Mouse (Mus musculus): Measurements from ENCODE around the gene Dact3. TPM values are rescaled to one million over a fixed set of nuclear protein-coding genes. Genes with fewer than 3 reads are reported as not detected.

Gene Dact3
- total RNA-seq, 2 experiments from 2014 or later: 3.1 to 3.8 TPM

DNA sequence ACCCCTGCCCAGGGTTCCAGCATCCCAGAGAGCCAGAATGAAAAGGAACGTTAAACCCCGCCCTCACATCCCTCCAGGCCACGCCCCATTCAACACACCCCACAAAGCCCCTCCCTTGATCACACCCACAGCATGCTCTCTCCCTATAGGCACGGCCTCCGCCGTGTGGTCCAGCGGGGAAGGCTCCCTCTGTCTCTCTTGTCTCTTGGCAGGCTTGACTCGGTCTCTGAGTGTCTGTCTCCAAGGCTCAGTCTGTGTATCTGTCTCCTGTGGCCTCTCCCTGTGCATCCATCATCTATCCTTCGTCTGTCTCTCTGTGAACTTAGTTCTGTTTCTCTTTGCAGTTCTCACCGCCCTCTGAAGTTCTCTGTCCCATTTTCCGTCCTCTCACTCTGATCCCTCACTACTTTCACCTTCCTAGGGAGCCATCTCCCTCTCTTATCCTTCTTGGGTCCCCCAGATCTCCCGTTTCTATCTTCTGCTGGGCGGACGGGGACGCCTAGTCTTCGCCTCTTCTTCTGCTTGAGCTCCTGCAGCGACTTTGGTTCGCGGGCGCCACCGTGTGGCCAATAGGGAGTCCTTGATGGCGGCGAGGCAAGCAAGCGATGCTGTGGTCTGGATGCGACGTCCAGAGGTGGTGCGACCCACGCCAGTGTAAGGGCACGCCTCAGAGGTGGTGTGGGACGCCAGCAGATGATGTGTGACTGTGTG, 16.7 kb downstream of the Dact3 start, which contains the start of gene Gng8:
Gene Gng8 (plus strand): TSS at position 146 of the 711 bp plus-strand sequence.
- DNase-seq (ENCODE audit: low spot score in 2 of 2): peak; percentile 82 to 87

DNA sequence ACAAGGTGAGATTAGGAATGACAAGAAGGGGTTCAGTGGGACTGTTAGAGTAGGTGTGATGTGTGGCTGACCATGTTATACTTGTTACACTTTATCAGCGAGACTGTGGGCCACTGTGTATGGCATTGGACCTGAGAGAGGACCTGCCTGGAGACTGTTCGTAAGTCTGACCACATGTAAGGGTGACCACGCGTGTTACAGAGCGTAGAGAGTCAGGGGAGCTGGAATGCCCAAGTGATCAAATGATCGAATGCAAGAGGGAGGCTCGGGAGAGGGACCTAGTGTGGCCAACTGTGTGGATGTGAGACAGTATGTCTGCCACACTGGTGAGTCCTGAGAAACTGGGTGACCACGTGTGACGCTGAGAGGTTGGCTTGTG, 17.2 kb downstream of the Dact3 start:
- DNase-seq (ENCODE audit: low spot score in 2 of 2): no peak

DNA sequence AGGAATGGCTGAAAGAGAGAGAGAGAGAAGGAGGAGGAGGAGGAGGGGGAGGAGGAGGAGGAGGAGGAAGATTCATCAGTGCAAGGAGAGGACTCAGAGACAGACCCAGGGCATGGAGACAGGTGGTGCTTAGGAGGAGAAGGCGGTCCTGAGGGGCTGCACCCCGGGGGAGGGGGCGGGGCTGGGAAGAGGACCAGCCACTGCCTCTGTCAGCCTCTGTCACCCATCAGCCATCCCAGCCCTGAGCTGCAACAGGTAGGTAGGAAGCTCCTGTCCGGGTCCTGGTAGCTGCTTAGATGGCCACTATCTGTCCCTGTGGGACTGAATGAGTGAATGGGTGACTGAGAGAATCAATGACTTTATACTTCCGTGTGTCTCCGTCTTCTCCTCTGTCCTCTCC, 18.5 kb downstream of the Dact3 start:
- no peak for DNase-seq (ENCODE audit: low spot score in 2 of 2)

DNA sequence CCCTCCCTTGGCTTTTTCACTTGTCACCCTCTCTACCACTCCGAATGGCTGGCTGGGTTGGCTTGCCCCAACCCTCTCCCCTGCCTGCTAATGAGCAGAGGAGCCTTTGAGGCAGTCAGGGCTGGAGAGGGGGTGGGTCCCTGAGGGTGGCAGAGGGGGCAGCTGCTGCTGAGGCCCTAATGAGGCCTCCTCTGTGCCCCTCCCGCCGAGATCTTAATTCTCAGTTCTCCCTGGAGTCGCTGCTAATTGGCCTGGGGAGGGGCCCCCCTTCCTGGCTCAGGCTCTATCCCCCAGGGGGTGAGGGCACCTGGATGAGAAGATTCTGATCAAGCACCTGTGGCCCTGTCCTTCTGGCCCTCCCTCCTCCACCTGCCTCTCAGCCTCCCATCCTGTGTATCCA, 19.2 kb downstream of the Dact3 start:
- no peak for DNase-seq (ENCODE audit: low spot score in 2 of 2)

DNA sequence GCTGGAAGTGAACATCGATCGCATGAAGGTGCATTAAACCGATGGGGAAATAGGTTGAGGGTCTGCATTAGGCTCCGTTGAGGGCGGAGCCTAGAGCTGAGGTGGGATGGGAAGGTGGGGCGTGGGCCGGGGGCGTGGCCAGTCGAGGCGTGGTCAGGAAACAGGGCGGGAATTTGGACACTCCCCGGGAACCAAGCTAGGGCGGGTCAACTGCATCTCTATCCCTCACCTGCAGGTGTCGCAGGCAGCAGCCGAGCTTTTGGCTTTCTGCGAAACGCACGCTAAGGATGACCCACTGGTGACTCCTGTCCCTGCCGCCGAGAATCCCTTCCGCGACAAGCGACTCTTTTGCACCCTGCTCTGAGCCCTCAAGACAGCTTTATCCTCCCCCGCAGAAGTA, 19.9 kb downstream of the Dact3 start:
- peak; percentile 75 to 77 for DNase-seq (ENCODE audit: low spot score in 2 of 2)

DNA sequence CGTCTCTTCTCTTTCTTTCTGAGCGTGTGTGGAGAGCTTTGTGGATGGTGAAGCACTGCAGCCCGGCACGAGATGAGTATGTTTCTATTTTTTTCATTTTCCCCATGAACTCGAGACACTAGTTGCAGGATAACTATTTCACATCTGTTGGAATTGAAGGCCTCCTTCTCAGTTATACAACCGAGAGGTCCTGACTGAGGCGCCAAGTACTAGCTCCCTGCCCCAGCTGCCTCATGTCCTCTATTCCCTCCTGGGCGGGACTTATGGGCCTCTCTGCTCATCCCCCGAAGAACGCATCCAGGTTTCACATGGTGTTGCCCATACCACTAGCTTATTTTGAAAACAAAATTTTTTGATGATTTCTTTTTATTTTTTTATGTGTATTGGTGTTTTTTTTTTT, 20.4 kb downstream of the Dact3 start:
- DNase-seq (ENCODE audit: low spot score in 2 of 2): no peak

DNA sequence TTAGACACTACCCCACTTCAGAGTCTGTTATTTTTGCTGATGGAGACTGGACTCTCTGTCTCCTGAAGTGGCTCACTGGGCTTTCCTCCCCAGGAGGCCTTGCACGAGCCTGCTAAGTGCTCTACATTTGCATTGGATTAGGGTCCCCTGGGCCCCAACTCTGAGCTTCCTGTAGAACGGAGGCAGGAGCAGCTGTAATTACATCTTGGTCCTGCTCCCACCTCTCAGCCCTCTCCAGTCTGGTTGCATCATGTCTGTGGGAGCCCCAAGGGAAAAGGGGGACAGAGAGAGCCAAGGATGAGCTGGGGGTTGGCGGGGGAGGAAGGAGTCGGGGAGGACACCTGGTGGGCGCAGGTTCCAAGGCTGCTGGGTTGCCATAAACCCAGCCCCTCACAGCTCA, 25.4 kb downstream of the Dact3 start:
- no peak for DNase-seq (ENCODE audit: low spot score in 2 of 2)

DNA sequence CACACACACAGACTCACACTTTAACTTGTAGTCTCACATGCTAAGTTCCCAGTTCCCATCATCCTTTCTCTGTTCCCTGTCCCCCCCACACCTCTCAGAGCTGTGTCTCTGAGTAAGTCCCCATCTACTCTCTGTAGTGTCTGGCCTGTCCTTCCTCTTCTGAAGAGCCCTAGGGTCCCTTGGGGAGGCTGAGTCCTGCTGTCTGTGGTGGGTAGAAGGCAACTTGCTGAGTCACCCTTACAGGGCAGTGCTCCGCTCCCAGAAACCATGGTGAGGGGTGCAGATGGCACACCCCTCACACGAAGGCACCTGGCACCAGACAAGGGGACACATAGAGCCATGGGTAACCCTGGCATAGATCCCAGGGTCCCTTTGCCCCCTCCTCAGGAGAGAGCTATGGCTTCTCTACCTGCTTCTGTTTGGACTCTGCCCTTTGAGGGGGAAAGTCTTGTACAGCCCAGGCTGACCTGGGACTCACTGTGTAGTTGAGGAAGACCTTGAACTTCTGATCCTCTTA, 28.4 kb downstream of the Dact3 start:
- DNase-seq (ENCODE audit: low spot score in 2 of 2): no peak

DNA sequence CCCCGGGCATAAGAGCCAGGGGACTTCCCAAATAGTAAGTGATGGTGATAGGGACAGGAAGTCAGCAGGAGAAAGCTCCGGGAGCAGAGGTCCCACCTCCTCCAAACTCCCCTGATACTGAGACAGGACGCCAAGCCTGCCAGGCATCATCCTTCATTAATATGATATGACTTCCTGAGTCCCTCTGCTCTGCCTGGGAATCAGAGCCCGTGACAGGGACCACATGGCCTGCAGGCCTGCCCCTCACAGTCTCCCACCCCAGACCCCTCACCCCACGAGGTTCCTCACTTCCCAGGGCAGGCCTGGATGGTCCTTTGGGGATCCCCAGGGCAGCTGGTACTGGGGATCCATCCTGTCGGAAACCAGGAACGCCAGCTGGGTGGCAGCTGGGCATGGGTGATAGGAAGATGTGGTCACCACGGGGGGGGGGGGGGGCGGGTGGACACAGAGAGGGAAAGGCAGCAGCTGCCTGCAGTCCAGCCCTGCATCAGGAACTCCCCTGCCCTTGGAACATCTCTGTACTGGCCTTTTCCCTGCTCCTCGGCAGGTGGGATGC, 29.1 kb downstream of the Dact3 start:
- DNase-seq (ENCODE audit: low spot score in 2 of 2): no peak

DNA sequence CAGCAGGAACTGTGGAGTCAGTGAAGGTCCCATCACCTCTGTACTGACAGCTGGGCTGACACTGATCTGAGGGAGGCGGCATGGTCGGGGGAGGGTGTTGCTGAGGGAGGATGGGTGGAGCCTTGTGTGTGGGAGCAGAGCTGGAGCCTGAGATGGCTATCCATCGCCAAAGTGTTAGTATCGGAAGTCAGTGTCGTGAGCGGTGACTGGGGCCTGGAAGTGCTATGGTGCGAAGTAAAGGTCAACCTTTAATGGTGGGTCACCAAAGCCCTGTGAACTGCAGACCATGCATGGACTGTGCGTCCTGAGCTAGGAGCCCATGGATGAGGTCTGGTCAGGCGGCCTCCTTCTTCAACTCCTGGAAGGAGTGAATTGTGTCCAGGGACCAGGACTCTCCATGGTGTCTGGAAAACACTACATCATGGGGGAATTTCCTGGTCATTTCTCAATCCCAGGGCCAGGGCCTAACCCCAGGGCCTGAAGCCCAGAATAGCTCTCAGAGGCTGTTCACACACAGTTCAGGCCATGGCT, 30.4 kb downstream of the Dact3 start:
- DNase-seq (ENCODE audit: low spot score in 2 of 2): no peak

DNA sequence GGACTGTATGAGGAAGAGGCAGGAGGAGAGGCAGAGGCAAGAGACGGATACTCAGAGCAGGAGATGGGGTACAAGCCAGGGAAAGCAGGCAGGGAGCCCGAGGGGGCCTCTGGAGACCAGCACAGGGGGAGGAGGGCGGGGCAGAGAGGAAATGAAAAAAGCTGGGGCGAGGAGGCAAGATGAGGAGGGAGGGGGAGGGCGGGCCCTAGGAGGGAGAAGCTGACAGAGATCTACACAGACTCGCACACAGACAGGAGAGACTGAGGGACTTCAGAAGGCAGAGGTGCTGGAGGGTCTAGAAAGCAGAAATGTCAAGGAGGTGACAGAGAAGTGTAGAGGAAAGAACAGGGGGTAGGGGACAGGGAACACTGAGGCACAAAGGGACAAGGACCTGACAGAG, 31.2 kb downstream of the Dact3 start, which contains the start of gene Ptgir:
Gene Ptgir (plus strand): TSS at position 210 of the 400 bp plus-strand sequence.
- DNase-seq (ENCODE audit: low spot score in 2 of 2): no peak

DNA sequence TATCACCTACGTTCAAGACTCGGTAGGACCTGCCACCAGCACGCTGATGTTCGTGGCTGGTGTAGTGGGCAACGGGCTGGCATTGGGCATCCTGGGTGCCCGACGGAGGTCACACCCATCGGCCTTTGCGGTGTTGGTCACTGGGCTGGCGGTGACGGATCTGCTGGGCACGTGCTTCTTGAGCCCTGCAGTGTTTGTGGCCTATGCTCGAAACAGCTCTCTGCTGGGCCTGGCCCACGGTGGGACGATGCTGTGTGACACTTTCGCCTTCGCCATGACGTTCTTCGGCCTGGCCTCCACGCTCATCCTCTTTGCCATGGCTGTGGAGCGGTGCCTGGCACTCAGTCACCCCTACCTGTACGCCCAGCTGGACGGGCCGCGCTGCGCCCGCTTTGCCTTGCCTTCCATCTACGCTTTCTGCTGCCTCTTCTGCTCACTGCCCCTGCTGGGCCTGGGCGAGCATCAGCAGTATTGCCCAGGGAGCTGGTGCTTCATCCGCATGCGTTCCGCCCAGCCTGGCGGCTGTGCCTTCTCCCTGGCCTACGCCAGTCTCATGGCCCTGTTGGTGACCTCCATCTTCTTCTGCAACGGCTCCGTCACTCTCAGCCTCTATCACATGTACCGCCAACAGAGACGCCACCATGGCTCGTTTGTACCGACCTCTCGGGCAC, 31.9 kb downstream of the Dact3 start:
- DNase-seq (ENCODE audit: low spot score in 2 of 2): no peak

DNA sequence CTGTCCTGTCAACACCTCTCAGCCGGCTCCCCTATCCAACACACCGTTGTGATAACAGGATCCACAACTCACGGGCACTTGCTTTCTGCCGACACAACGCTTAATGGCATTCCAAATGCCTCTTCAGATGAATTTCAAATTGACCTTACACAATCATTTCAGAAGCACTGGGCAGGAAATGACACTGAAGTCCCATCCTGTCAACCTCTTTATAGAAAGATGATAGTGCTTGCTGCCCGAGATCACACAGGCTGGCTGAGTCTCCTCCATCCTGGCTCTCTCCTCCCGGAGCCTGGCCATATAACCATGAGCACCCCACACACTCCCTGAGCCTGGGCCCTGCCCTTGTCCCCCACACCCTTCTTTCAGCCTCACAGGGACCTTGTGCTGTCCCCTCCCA, 32.7 kb downstream of the Dact3 start:
- no peak for DNase-seq (ENCODE audit: low spot score in 2 of 2)

DNA sequence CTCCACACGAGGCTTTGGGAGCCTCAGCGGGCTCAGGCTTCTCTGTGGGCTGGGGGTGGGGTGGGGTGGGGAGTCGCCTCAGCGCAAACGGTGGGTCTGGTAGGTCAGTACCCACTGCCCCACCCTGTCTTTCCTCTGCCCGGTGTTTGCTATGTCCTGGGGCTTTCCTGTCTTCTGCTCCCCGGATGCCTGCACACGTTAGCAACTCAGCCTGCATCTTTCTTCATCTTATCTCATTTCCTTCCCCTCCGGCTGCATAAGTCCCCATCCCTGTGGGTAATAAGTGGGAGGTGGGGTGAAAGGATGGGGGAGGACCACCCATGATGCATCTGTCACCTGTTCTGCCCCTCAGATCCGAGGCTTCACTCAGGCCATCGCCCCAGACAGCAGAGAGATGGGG, 33.2 kb downstream of the Dact3 start:
- DNase-seq (ENCODE audit: low spot score in 2 of 2): no peak

DNA sequence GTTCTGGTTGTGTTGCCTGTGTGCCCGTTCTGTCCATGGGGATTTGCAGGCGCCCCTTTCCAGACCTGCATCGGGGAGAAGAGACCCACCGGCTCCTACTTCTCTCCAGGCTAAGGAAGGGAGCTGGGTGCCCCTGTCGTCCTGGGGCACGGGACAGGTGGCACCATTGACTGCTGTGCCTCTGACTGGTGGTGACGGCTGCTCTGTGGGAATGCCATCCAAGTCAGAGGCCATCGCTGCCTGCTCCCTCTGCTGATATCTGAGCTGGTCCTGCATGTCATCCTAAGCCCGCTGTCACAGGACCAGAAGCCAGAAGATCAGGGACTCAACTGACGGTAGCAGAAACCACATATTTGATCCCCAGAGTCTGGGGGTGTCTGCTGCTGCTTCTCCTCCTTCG, 33.7 kb downstream of the Dact3 start:
- DNase-seq (ENCODE audit: low spot score in 2 of 2): no peak

DNA sequence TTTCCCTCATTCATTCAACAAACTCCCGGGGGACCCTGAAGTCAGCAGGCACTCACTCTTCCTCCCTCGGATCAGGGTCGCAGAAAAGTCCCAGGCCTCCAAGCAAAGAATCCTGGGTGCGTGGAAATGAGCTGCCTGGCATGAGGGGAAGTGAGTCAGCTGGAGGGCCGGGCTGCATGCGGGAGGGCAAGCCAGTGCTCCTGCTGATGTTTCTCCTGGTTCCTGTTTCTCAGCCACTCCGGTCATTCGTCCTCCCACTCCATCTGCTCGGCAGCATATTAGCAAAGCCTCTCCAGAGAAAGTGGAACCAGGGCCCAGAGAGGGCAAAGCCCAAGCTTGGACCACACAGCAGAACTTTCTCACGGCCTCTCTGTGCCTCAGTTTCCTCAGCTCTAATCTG, 34.8 kb downstream of the Dact3 start:
- DNase-seq (ENCODE audit: low spot score in 2 of 2): no peak

DNA sequence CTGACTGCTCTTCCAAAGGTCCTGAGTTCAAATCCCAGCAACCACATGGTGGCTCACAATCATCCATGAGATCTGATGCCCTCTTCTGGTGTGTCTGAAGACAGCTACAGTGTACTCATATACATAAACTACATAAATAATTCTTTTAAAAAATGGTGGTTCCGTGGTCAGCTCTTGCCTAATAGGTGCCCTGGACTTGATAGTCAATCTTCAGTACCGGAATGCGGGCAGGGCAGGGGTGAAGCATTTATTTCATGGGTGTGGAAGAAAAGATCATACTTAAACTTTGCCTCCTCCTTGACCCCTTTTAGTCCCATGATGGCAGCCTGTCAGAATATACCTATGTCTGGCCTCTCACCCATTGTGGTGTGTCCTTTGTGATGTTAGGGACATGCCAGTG, 36.8 kb downstream of the Dact3 start:
- no peak for DNase-seq (ENCODE audit: low spot score in 2 of 2)

DNA sequence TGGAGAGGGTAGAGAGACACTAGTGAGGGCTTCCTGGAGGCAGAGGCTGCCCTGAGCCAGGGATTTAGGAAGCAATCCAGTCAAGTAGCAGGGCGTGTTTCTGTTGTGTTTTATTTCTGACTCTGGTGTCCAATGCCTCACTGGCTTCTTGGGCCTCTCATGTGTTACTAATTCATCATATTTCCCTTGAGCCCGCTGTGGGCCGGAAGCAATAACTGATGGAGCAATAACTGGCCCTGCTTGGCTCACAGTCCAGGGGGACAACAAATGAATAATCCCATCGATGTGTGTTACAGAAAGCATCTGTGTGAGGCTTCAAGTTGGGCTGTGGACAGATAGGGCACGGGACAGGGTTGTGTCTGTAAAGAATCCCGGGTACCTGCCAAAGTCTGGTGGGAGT, 37.2 kb downstream of the Dact3 start:
- no peak for DNase-seq (ENCODE audit: low spot score in 2 of 2)

DNA sequence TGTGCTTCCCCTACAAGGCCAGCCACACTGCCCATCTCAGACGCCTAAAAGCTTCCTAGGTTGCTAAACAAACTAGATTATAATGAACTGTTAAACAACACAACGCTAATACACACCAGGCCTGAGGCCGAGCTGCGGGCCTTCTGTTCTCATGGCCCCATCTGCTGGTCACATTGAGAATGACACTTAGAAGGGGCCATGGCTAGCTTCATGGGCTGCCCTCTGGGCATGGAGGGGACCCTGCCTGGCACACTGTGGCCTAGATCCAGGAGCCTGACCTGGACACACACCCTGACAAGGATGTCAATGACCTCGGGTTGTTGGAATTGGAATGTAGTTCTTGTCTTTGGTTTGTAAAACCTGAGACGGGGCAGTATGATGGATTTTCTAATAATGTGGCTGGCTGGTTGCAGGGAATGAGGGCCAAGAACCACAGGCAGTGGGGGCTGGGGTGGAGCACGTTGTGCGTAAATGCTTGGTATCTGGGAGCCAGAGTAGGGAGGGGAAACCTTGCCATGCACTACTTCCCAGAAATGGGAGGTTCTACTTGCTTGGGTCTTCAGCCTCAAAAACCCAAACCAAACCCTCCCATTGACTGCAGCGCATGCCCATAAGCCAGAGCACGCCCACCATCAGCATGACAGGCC, 38.8 kb downstream of the Dact3 start:
- peak; percentile 72 to 76 for DNase-seq (ENCODE audit: low spot score in 2 of 2)

DNA sequence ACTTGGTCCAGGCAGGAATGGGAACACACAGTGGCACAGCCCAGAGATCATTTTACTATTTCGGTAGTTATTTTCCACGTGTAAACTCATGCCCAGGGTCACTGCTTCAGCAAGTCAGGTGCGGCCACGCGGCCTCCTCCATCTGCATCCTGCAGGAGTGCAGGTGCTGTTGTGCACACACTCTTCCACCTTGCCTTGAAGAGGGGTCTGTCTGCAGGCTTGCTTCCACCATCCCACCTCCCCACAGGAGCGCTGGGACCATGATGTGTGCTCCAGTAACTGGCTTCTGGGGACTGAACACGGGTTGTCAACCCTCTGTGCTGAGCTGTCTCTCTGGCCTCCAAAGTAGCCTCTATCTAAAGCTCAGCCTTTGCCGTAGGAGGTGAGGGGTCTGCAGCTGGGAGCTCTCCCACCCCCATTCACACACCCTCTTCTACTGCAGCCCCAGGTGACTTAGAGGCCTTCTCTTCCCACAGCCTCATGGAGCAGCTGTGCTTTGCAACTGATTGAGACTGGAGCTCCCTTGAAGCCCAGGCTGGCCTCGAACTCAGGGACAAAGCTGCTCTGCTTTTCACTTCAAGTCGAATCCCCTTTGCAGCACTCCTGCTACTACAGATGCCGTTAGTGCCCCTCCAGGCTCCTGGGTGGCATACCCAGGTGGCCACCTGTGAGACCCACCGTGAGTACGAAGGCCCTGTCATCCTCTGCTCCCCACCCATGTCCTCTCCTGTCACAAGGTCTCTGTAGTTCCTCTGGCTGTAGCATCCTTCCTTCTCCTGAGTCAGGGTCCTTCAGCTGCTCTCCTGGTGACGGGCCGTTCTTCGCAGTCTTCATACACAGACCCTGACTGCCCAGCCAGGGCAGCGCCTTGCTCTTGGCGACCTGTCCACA, 39.6 kb downstream of the Dact3 start:
- no peak for DNase-seq (ENCODE audit: low spot score in 2 of 2)

Measured in adrenal gland, adult 18-20 months (tissue).